Mouse (Mus musculus) kidney, adult 2 months (tissue): ENCODE measurements around the gene Pgm2l1.

Experiments
- CTCF ChIP-seq: fragments of 200-500 bp; conservative IDR thresholded peaks from 2 replicates; pipeline ENCODE4 v1.5.1; 2011; ENCODE audit warnings: low read depth, mild to moderate bottlenecking, control low read depth, low read length, moderate library complexity, mixed read lengths; ENCODE audit not compliant: insufficient read depth, insufficient read length
- POLR2A ChIP-seq: fragments of 200-500 bp; IDR thresholded peaks from one replicate; pipeline ENCODE4 v1.6.1; 2011; ENCODE audit warnings: low read depth, low read length, control low read depth

DNA sequence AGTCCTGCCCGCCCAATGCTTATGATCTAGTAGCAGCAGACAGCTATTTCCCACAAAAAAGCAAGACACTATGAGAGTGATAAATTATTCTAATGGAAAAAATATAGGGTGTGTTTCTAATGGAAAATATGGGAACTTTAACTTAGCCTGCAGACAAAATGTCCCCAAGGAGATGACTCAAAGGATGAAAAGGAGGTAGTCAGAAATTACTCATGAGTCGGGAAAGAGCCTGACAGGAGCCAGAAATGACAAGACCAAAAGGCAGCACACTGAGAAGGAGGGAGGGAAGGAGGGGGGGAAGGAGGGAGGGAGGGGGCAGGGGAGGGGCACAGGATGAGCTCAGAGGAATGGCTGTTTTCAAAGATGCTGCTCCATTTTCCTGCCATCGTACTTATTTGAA is 54.4 kb downstream of the Pgm2l1 start:
- TF ChIP-seq POLR2A = no peak
- TF ChIP-seq CTCF = no peak
